Mouse (Mus musculus) liver, adult 2 months (tissue): ENCODE measurements around the gene Tnfrsf22.

ENCODE experiments used
- CTCF ChIP-seq: fragments of 200-500 bp; IDR thresholded peaks from 2 replicates; pipeline ENCODE4 v1.5.1; 2011; ENCODE audit warnings: low read depth, low read length, control low read depth
- POLR2A ChIP-seq: fragments of 200-500 bp; IDR thresholded peaks from 2 replicates; pipeline ENCODE4 v1.6.1; 2011; ENCODE audit warnings: low read length, control low read depth; ENCODE audit not compliant: insufficient read depth; ENCODE audit errors: extremely low read depth

DNA sequence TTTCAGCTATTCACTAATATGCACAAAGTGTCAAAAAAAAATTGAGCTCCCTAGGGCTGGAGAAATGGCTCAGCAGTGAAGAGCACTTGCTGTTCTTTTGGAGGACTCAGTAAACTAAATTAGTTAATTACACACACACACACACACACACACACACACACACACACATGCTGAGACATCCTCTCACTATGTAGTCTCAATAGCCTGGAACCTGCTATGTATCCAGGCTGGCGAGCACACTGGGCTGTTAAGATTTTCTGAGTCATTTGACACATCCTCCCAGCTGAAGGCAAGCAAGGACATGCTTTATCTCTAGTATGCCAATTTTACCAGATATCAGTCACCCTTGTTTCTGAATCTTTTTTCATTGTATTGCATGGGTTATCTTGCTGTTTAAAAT is 28.5 kb downstream of the Tnfrsf22 start:
- TF ChIP-seq CTCF (no peak), POLR2A (no peak)
